Mouse (Mus musculus): ENCODE results near the gene Ntrk1.

GRCm38 (mm10) chr3:87749036-87749435 lies 45.9 kb downstream of the Ntrk1 start:
- TF ChIP-seq CTCF (IDR thresholded peaks at IDR 0.05; ENCODE audit: insufficient read depth, low read depth, low read length) (no peak), POLR2A (IDR thresholded peaks at IDR 0.05; ENCODE audit: insufficient read depth, low read depth, low read length) (no peak)

Measured in olfactory bulb, adult 2 months (tissue).